Mouse (Mus musculus): Measurements from ENCODE around the gene Ccl5. TPM values are rescaled to one million over a fixed set of nuclear protein-coding genes. Genes with fewer than 3 reads are reported as not detected.

The Ccl5 gene
- polyA plus RNA-seq, 1 experiment from 2014 or later: 67.6 TPM

GRCm38 (mm10) chr11:83522075-83522474 lies 8.2 kb downstream of the Ccl5 start, which contains the start of gene Heatr9:
Gene Heatr9 (minus strand): TSS chr11:83522175.
- H3K27ac ChIP-seq: no peak within 1 kb of the TSS
- H3K4me3 ChIP-seq (ENCODE audit: inconsistent target): no peak within 1 kb of the TSS
- WGBS (ENCODE audit: missing documents): 94% methylated on average over 3 of the region's 3 CpGs
- H3K36me3 ChIP-seq (ENCODE audit: inconsistent target): no peaks in the 10 kb centered on the region
- no peaks in the 10 kb centered on the region for H3K79me2 ChIP-seq (ENCODE audit: inconsistent target)

GRCm38 (mm10) chr11:83518371-83518770 lies 11.9 kb downstream of the Ccl5 start:
- no peaks in the 10 kb centered on the region for H3K36me3 ChIP-seq (ENCODE audit: inconsistent target)
- WGBS (ENCODE audit: missing documents): 89% methylated on average over 5 of the region's 6 CpGs
- no peak overlapping the region for H3K4me3 ChIP-seq (ENCODE audit: inconsistent target)
- no peaks in the 10 kb centered on the region for H3K79me2 ChIP-seq (ENCODE audit: inconsistent target)
- no peak overlapping the region for H3K27ac ChIP-seq

- Histone ChIP-seq H3K79me2 (ENCODE audit: inconsistent target) (no peaks in the 10 kb centered on the region), H3K36me3 (ENCODE audit: inconsistent target) (no peaks in the 10 kb centered on the region), H3K27ac (no peak overlapping the region), H3K4me3 (ENCODE audit: inconsistent target) (no peak overlapping the region)
Observed at GRCm38 (mm10) chr11:83517153-83517552, 13.2 kb downstream of the Ccl5 start.

GRCm38 (mm10) chr11:83509521-83509920 lies 20.8 kb downstream of the Ccl5 start:
- Histone ChIP-seq H3K27ac (no peak overlapping the region), H3K36me3 (ENCODE audit: inconsistent target) (peaks cover 10% of the 10 kb centered on the region; the same call in 1 of the 2 replicates), H3K4me3 (ENCODE audit: inconsistent target) (no peak overlapping the region), H3K79me2 (ENCODE audit: inconsistent target) (no peaks in the 10 kb centered on the region)

GRCm38 (mm10) chr11:83504308-83504707 lies 26.0 kb downstream of the Ccl5 start:
- Histone ChIP-seq H3K36me3 (ENCODE audit: inconsistent target) (peaks cover 38% of the 10 kb centered on the region), H3K4me3 (ENCODE audit: inconsistent target) (no peak overlapping the region), H3K27ac (no peak overlapping the region), H3K79me2 (ENCODE audit: inconsistent target) (no peaks in the 10 kb centered on the region)
- WGBS (ENCODE audit: missing documents): 98% methylated on average over 3 of the region's 5 CpGs

DNA sequence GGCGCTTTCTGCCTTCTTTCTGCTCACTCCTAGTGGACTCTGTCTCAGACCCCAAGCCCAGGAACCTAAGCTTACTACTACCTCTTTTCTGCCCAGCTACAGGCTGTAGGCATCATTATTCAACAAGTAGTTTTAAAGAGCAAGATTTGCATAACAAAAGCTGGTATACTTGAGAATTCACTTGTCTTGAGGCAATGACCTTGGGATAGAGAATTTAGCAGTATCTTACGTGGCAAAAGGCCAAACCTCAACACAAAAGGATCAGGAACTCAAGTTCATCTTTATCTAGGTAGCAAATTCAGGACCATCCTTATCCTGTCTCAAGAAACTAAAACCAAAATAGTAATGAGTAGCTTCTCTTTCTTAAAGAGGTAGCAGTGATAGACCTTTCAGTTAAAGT lies 34.7 kb downstream of the Ccl5 start:
- H3K4me3 ChIP-seq (ENCODE audit: inconsistent target): no peak overlapping the region
- no peaks in the 10 kb centered on the region for H3K79me2 ChIP-seq (ENCODE audit: inconsistent target)
- WGBS (ENCODE audit: missing documents): 100% methylated on average over 2 of the region's 2 CpGs
- no peak overlapping the region for H3K27ac ChIP-seq
- H3K36me3 ChIP-seq (ENCODE audit: inconsistent target): peaks cover 5% of the 10 kb centered on the region; the same call in 1 of the 2 replicates

DNA sequence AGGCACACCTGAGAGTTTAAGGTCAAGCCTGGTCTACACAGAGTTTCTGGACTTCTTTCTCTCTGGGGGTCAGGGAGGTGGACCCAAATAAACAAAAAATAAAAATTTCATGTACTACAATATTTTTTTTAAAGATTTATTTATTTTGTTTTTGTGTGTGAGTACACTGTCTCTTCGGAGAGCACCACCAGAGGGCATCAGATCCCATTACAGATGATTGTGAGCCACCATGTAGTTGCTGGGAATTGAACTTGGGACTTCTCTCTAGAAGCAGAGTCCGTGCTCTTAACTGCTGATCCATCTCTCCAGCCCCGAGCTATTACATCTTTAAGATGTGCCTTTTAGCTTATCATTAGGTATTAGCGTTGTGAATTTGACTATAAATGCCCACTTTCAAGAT lies 38.8 kb downstream of the Ccl5 start:
- Histone ChIP-seq H3K79me2 (ENCODE audit: inconsistent target) (no peaks in the 10 kb centered on the region), H3K36me3 (ENCODE audit: inconsistent target) (peaks cover 13% of the 10 kb centered on the region; the same call in 1 of the 2 replicates), H3K27ac (no peak overlapping the region), H3K4me3 (ENCODE audit: inconsistent target) (no peak overlapping the region)
- 86% methylated on average over 3 of the region's 4 CpGs for WGBS (ENCODE audit: missing documents)

Other genes starting within 250 kb of the Ccl5 start
- not detected in 3 replicates for gene Slfn14, start 243.8 kb downstream of the Ccl5 start, polyA plus RNA-seq (2018)
- 70.2 to 81.3 TPM (median 77.0 TPM) in 3 replicates for gene Ap2b1, start 231.5 kb downstream of the Ccl5 start, polyA plus RNA-seq (2018)
- 6.9 to 7.9 TPM (median 7.7 TPM) in 3 replicates for gene Pex12, start 227.9 kb downstream of the Ccl5 start, polyA plus RNA-seq (2018)
- 0.09 TPM in 1 of 3 replicates, not detected in the others for gene Rasl10b, start 121.4 kb downstream of the Ccl5 start, polyA plus RNA-seq (2018)
- not detected in 3 replicates for gene Gas2l2, start 101.1 kb downstream of the Ccl5 start, polyA plus RNA-seq (2018)
- gene 1700020L24Rik, start 92.8 kb downstream of the Ccl5 start, polyA plus RNA-seq (2018): 0.26 TPM in 1 of 3 replicates, not detected in the others
- 0.13 to 0.46 TPM (median 0.22 TPM) in 3 replicates for gene Mmp28, start 67.4 kb downstream of the Ccl5 start, polyA plus RNA-seq (2018)
- 57.5 to 132 TPM (median 64.8 TPM) in 3 replicates for gene Taf15, start 57.4 kb downstream of the Ccl5 start, polyA plus RNA-seq (2018)
- 0.34 TPM in 1 of 3 replicates, not detected in the others for gene Heatr9, start 8.3 kb downstream of the Ccl5 start, polyA plus RNA-seq (2018)
- gene Ccl9, start 48.1 kb upstream of the Ccl5 start, polyA plus RNA-seq (2018): 289 to 625 TPM (median 620 TPM) in 3 replicates
- gene Ccl6, start 62.6 kb upstream of the Ccl5 start, polyA plus RNA-seq (2018): 508 to 1,107 TPM (median 907 TPM) in 3 replicates
- gene Rpl9-ps1, start 115.1 kb upstream of the Ccl5 start, polyA plus RNA-seq (2018): not detected in 3 replicates
- 203 to 397 TPM (median 307 TPM) in 3 replicates for gene Ccl3, start 118.8 kb upstream of the Ccl5 start, polyA plus RNA-seq (2018)
- 101 to 412 TPM (median 201 TPM) in 3 replicates for gene Ccl4, start 132.1 kb upstream of the Ccl5 start, polyA plus RNA-seq (2018)
- gene Wfdc17, start 173.5 kb upstream of the Ccl5 start, polyA plus RNA-seq (2018): 635 to 1,651 TPM (median 1,108 TPM) in 3 replicates
- gene Wfdc18, start 178.5 kb upstream of the Ccl5 start, polyA plus RNA-seq (2018): 1.5 to 1.6 TPM in 2 of 3 replicates, not detected in the other
- gene Wfdc21, start 216.4 kb upstream of the Ccl5 start, polyA plus RNA-seq (2018): 1.2 to 2.7 TPM in 2 of 3 replicates, not detected in the other
- 7.6 to 11.1 TPM (median 8.3 TPM) in 3 replicates for gene Heatr6, start 223.2 kb upstream of the Ccl5 start, polyA plus RNA-seq (2018)

Measured in macrophage (primary cell).